ENCODE assay signal across 11 mouse cellular contexts in genomic region chr3:37613722-37614121, GRCm38 (mm10). TPM values are rescaled to one million over a fixed set of nuclear protein-coding genes. Genes with fewer than 3 reads are reported as not detected.
DNase-seq lines count a peak whose midpoint lies in the region; ATAC-seq and TF ChIP-seq lines count a peak whose summit lies in the region.
"Had no signal": no experiment of that assay in that cellular context is flagged by ENCODE, and none has a peak within 500 bp of the region (broad histone marks: within the 10 kb centered on the region; RNA-seq: fewer than 3 reads in every experiment).

No protein-coding gene starts in this region.

- no peak for TF ChIP-seq CTCF in stomach, postnatal 0 days (IDR thresholded peaks at IDR 0.05; ENCODE audit: low read depth)

- no peak overlapping the region for H3K4me2 ChIP-seq in stomach, embryonic 16.5 days (ENCODE audit: low read depth, low read length)
- no peak overlapping the region for H3K4me2 ChIP-seq in stomach, postnatal 0 days (replicated peaks; ENCODE audit: low read depth)
- H3K4me2 ChIP-seq in kidney, embryonic 15.5 days: no peak overlapping the region
- H3K4me2 ChIP-seq: hindbrain, embryonic 15.5 days; limb, embryonic 15.5 days had no signal

- ATAC-seq in stomach, embryonic 16.5 days (ENCODE audit: insufficient read depth, low FRiP score): peak; percentile 62; the same call in 1 of the 2 replicates
- ATAC-seq in stomach, postnatal 0 days (ENCODE audit: low FRiP score, low TSS enrichment): no peak
- peak; percentile 54 for ATAC-seq in kidney, embryonic 15.5 days (replicated peaks; ENCODE audit: low FRiP score)
- no peak for ATAC-seq in erythroid progenitor cell, adult 5-6 weeks (replicated peaks; ENCODE audit: low FRiP score, poor library complexity, severe bottlenecking)
- ATAC-seq: Patski had no signal

- H3K4me1 ChIP-seq in stomach, embryonic 16.5 days (ENCODE audit: control insufficient read depth, insufficient read depth, low read length): no peaks in the 10 kb centered on the region
- H3K4me1 ChIP-seq in stomach, postnatal 0 days (replicated peaks; ENCODE audit: control insufficient read depth, insufficient read depth): no peaks in the 10 kb centered on the region
- H3K4me1 ChIP-seq in kidney, embryonic 15.5 days: peaks cover 23% of the 10 kb centered on the region
- H3K4me1 ChIP-seq: hindbrain, embryonic 15.5 days had no signal

- no peaks in the 10 kb centered on the region for H3K27me3 ChIP-seq in stomach, embryonic 16.5 days (ENCODE audit: control insufficient read depth, insufficient read depth, low read length)
- no peaks in the 10 kb centered on the region for H3K27me3 ChIP-seq in stomach, postnatal 0 days (ENCODE audit: control insufficient read depth, insufficient read depth, low read length)
- H3K27me3 ChIP-seq in kidney, embryonic 15.5 days: no peaks in the 10 kb centered on the region
- no peaks in the 10 kb centered on the region for H3K27me3 ChIP-seq in splenic B cell, adult 2 months (ENCODE audit: control insufficient read depth, insufficient read depth, low read length, poor library complexity, severe bottlenecking)
- H3K27me3 ChIP-seq: hindbrain, embryonic 15.5 days; limb, embryonic 15.5 days; Patski had no signal

- H3K27ac ChIP-seq in stomach, embryonic 16.5 days (ENCODE audit: low read length): no peak overlapping the region
- H3K27ac ChIP-seq in stomach, postnatal 0 days (replicated peaks): no peak overlapping the region
- peak overlapping the region; percentile 46 for H3K27ac ChIP-seq in kidney, embryonic 15.5 days
- H3K27ac ChIP-seq: hindbrain, embryonic 15.5 days; limb, embryonic 15.5 days had no signal

- no peak for DNase-seq in stomach, postnatal 0 days (ENCODE audit: low spot score)
- DNase-seq in heart, adult 9 months (ENCODE audit: low spot score in 2 of 2): peak; percentile 40 to 54
- peak; percentile 25 for DNase-seq in splenic B cell, adult 2 months (ENCODE audit: low read depth, low spot score)
- DNase-seq in retina, embryonic 14.5 days (ENCODE audit: low spot score): no peak
- DNase-seq: cerebellum, adult 2 months had no signal

- TF ChIP-seq EP300 in stomach, postnatal 0 days (optimal IDR thresholded peaks at IDR 0.05): no peak

- H3K9ac ChIP-seq in stomach, embryonic 16.5 days (ENCODE audit: low read length): no peak overlapping the region
- no peak overlapping the region for H3K9ac ChIP-seq in stomach, postnatal 0 days (ENCODE audit: low read length)
- H3K9ac ChIP-seq in kidney, embryonic 15.5 days: no peak overlapping the region
- H3K9ac ChIP-seq: hindbrain, embryonic 15.5 days; limb, embryonic 15.5 days had no signal

- 62% methylated on average over 10 of the region's 10 CpGs for WGBS in stomach, embryonic 16.5 days
- WGBS in stomach, postnatal 0 days: 54% methylated on average over 10 of the region's 10 CpGs
- WGBS in kidney, embryonic 15.5 days: 57% methylated on average over 10 of the region's 10 CpGs

- no peaks in the 10 kb centered on the region for H3K36me3 ChIP-seq in stomach, embryonic 16.5 days (ENCODE audit: control insufficient read depth, insufficient read depth, low read length)
- no peaks in the 10 kb centered on the region for H3K36me3 ChIP-seq in stomach, postnatal 0 days (ENCODE audit: control insufficient read depth, insufficient read depth, low read length)
- H3K36me3 ChIP-seq in kidney, embryonic 15.5 days: no peaks in the 10 kb centered on the region
- H3K36me3 ChIP-seq in splenic B cell, adult 2 months (ENCODE audit: control insufficient read depth, insufficient read depth, low read length, poor library complexity, severe bottlenecking): no peaks in the 10 kb centered on the region
- H3K36me3 ChIP-seq: hindbrain, embryonic 15.5 days; limb, embryonic 15.5 days had no signal

- H3K9me3 ChIP-seq in stomach, embryonic 16.5 days (replicated peaks; ENCODE audit: control insufficient read depth, low read length): no peaks in the 10 kb centered on the region
- H3K9me3 ChIP-seq in stomach, postnatal 0 days (ENCODE audit: control insufficient read depth, low read length): no peaks in the 10 kb centered on the region
- no peaks in the 10 kb centered on the region; the same call in 1 of the 2 replicates for H3K9me3 ChIP-seq in kidney, embryonic 15.5 days (replicated peaks)
- H3K9me3 ChIP-seq: hindbrain, embryonic 15.5 days; limb, embryonic 15.5 days had no signal

- no peak overlapping the region for H3K4me3 ChIP-seq in stomach, embryonic 16.5 days (replicated peaks; ENCODE audit: low read length)
- H3K4me3 ChIP-seq in stomach, postnatal 0 days (ENCODE audit: low read depth, low read length): no peak overlapping the region
- H3K4me3 ChIP-seq in kidney, embryonic 15.5 days (replicated peaks): no peak overlapping the region
- H3K4me3 ChIP-seq: hindbrain, embryonic 15.5 days; limb, embryonic 15.5 days had no signal

RNA-seq across cellular contexts. Expression of gene Spry1, which starts 26.0 kb away (rescaled TPM):
- 12.8 and 13.5 TPM in 2 replicates for polyA plus RNA-seq in stomach, embryonic 16.5 days (2015; fragmentation: Nextera tagmentation; extraction: Ambion mirVana)
- polyA plus RNA-seq in stomach, postnatal 0 days (2015; fragmentation: Nextera tagmentation; extraction: Ambion mirVana): 9.4 and 14.1 TPM in 2 replicates
- 36.2 and 38.7 TPM in 2 replicates for polyA plus RNA-seq in kidney, embryonic 15.5 days (2015; fragmentation: Nextera tagmentation; extraction: Ambion mirVana)
- total RNA-seq in erythroid progenitor cell, adult 5-6 weeks (2015; ENCODE audit: low replicate concordance): 1.1 and 2.1 TPM in 2 replicates
- not detected in 2 replicates for total RNA-seq in erythroid progenitor cell, adult 5-6 weeks (2017; ENCODE audit: low replicate concordance)

Comparison
In these comparisons a context has a peak if more than half of its experiments do, and no peak if none do; other contexts are left out.
1. ATAC-seq: peak in stomach, embryonic 16.5 days (single experiment) and kidney, embryonic 15.5 days (single experiment); none in stomach, postnatal 0 days (single experiment) and erythroid progenitor cell, adult 5-6 weeks (single experiment).
2. DNase-seq: peak in heart, adult 9 months (2 of 2) and splenic B cell, adult 2 months (single experiment); none in stomach, postnatal 0 days (single experiment) and retina, embryonic 14.5 days (single experiment).